Mouse (Mus musculus) liver, embryonic 14.5 days (tissue): ENCODE measurements around the gene Majin. TPM values are rescaled to one million over a fixed set of nuclear protein-coding genes. Genes with fewer than 3 reads are reported as not detected.

ENCODE experiments used
- ATAC-seq: fragments of 200-750 bp; cut with Nextera tagmentation; 2 replicates; pipeline ENCODE4 v1.8.0; 2017; ENCODE audit warnings: moderate number of reproducible peaks, mild to moderate bottlenecking, moderate library complexity; ENCODE audit not compliant: insufficient read depth
- DNase-seq, 3 experiments: peaks; one replicate each; pipeline ENCODE4 v3.0.0-alpha.2; 2012 to 2013; ENCODE audit warnings: low read depth in 3 of 3, low spot score in 3 of 3
- H3K27ac ChIP-seq: fragments of 300-500 bp; sonication (generic); 2 replicates; pipeline ENCODE4 v1.5.1; 2014; ENCODE audit warnings: moderate library complexity, mild to moderate bottlenecking, control low read depth, inconsistent platforms
- H3K27me3 ChIP-seq: fragments of 300-500 bp; sonication (generic); 2 replicates; pipeline ENCODE4 v1.6.1; 2014; ENCODE audit warnings: mild to moderate bottlenecking, low read length, moderate library complexity; ENCODE audit not compliant: control insufficient read depth, insufficient read depth
- H3K36me3 ChIP-seq: fragments of 300-500 bp; sonication (generic); replicated peaks from 2 replicates; pipeline ENCODE4 v1.6.1; 2014; ENCODE audit warnings: low read depth; ENCODE audit not compliant: control insufficient read depth, insufficient read depth
- H3K4me1 ChIP-seq, 2 experiments: fragments of 200-500 bp in 1 of 2; fragments of 300-500 bp in 1 of 2; sonication (generic) in 1 of 2; replicated peaks; 2 replicates each; pipeline ENCODE4 v1.6.1; 2012 to 2014; ENCODE audit warnings: antibody characterized with exemption in 1 of 2, inconsistent platforms in 1 of 2, low read length in 1 of 2; ENCODE audit not compliant: control insufficient read depth in 2 of 2, insufficient read depth in 2 of 2
- H3K4me2 ChIP-seq: fragments of 300-500 bp; sonication (generic); 2 replicates; pipeline ENCODE4 v1.6.1; 2014; ENCODE audit warnings: low read depth, mild to moderate bottlenecking, control low read depth, moderate library complexity
- H3K4me3 ChIP-seq, 2 experiments: fragments of 200-500 bp in 1 of 2; fragments of 300-500 bp in 1 of 2; sonication (generic) in 1 of 2; 2 replicates each; pipeline ENCODE4 v1.5.1; 2012 to 2014; ENCODE audit warnings: low read depth in 2 of 2, low read length in 2 of 2, mild to moderate bottlenecking in 2 of 2, control low read depth in 1 of 2, inconsistent platforms in 1 of 2, moderate library complexity in 1 of 2; ENCODE audit not compliant: insufficient read depth in 1 of 2
- H3K9ac ChIP-seq: fragments of 300-500 bp; sonication (generic); replicated peaks from 2 replicates; pipeline ENCODE4 v1.6.1; 2014; ENCODE audit warnings: mild to moderate bottlenecking, control low read depth, moderate library complexity
- H3K9me3 ChIP-seq: fragments of 300-500 bp; sonication (generic); 2 replicates; pipeline ENCODE4 v1.6.1; 2016; ENCODE audit warnings: low read length, mixed read lengths; ENCODE audit not compliant: control insufficient read depth
- CTCF ChIP-seq: IDR thresholded peaks from 2 replicates; pipeline ENCODE4 v1.5.1; 2016; ENCODE audit warnings: antibody characterized with exemption, low read depth, control low read depth
- EP300 ChIP-seq: IDR thresholded peaks from 2 replicates; pipeline ENCODE4 v1.6.1; 2016; ENCODE audit warnings: antibody characterized with exemption, low read depth
- WGBS: fragments of 180-500 bp; shearing (Covaris S2); extraction: QIAGEN DNeasy Blood & Tissue Kit; methylation state at CpG from one replicate; pipeline ENCODE4 v1.1.7; 2014; ENCODE audit not compliant: insufficient replicate concordance; 5-methylcytosine and 5-hydroxymethylcytosine counted together
- polyA plus RNA-seq, 2 experiments: library from polyadenylated mRNA; depleted of rRNA in 1 of 2; stranded (reverse) in 1 of 2; unstranded in 1 of 2; fragments of >200 nt; fragmentation: Nextera tagmentation in 1 of 2; extraction: Ambion mirVana in 1 of 2; gene quantifications; 2 replicates each; pipeline versions ENCODE4 v1.2.1 to v1.2.3; 2012 to 2014

Majin gene
- polyA plus RNA-seq, 2 experiments: not detected

- Histone ChIP-seq H3K4me2 (no peak overlapping the region), H3K36me3 (no peaks in the 10 kb centered on the region), H3K27me3 (no peaks in the 10 kb centered on the region), H3K4me1 (no peaks in the 10 kb centered on the region), H3K9me3 (no peaks in the 10 kb centered on the region), H3K9ac (no peak overlapping the region), H3K4me3 (no peak overlapping the region), H3K27ac (no peak overlapping the region)
- DNase-seq (no peak), ATAC-seq (no peak)
- TF ChIP-seq CTCF: no peak
- TF ChIP-seq EP300: no peak
- WGBS: 55% methylated on average over 6 of the region's 6 CpGs
Measured at GRCm38 (mm10) chr19:6218606-6219005, 34.4 kb downstream of the Majin start.

GRCm38 (mm10) chr19:6226135-6226534 lies 41.9 kb downstream of the Majin start, which contains the start of gene Gpha2:
TSS of gene Gpha2 (plus strand) at chr19:6226380.
- H3K36me3 ChIP-seq: no peaks in the 10 kb centered on the region
- TF ChIP-seq EP300: no peak
- no peak for TF ChIP-seq CTCF
- ATAC-seq (peak; percentile 15; the same call in 1 of the 2 replicates), DNase-seq (no peak)
- H3K4me1 ChIP-seq: no peaks in the 10 kb centered on the region
- no peak within 1 kb of the TSS for H3K9ac ChIP-seq
- H3K27ac ChIP-seq: no peak within 1 kb of the TSS
- H3K9me3 ChIP-seq: no peaks in the 10 kb centered on the region
- H3K27me3 ChIP-seq: no peaks in the 10 kb centered on the region
- WGBS: 16% methylated on average over 2 of the region's 2 CpGs
- H3K4me2 ChIP-seq: no peak within 1 kb of the TSS
- no peak within 1 kb of the TSS for H3K4me3 ChIP-seq

GRCm38 (mm10) chr19:6226763-6227162 lies 42.6 kb downstream of the Majin start:
- WGBS: 78% methylated on average over 14 of the region's 14 CpGs
- no peak for DNase-seq
- TF ChIP-seq EP300: no peak
- no peak; the same call in 1 of the 2 replicates for TF ChIP-seq CTCF
- Histone ChIP-seq H3K9me3 (no peaks in the 10 kb centered on the region), H3K9ac (no peak overlapping the region), H3K27me3 (no peaks in the 10 kb centered on the region), H3K4me2 (no peak overlapping the region), H3K4me3 (no peak overlapping the region), H3K4me1 (no peaks in the 10 kb centered on the region), H3K27ac (no peak overlapping the region), H3K36me3 (no peaks in the 10 kb centered on the region)
- ATAC-seq: no peak

GRCm38 (mm10) chr19:6227864-6228263 lies 43.7 kb downstream of the Majin start:
- Histone ChIP-seq H3K27ac (no peak overlapping the region), H3K27me3 (no peaks in the 10 kb centered on the region), H3K4me2 (no peak overlapping the region), H3K36me3 (no peaks in the 10 kb centered on the region), H3K4me3 (no peak overlapping the region), H3K9ac (no peak overlapping the region), H3K4me1 (no peaks in the 10 kb centered on the region), H3K9me3 (no peaks in the 10 kb centered on the region)
- 64% methylated on average over 4 of the region's 4 CpGs for WGBS
- DNase-seq: no peak
- no peak for ATAC-seq
- TF ChIP-seq EP300: no peak
- TF ChIP-seq CTCF: no peak

GRCm38 (mm10) chr19:6230411-6230810 lies 46.2 kb downstream of the Majin start:
- Histone ChIP-seq H3K27me3 (no peaks in the 10 kb centered on the region), H3K9ac (no peak overlapping the region), H3K4me2 (no peak overlapping the region), H3K4me3 (no peak overlapping the region), H3K4me1 (peaks cover 8 to 9% of the 10 kb centered on the region in 2 experiments; a peak in 3 of 4 replicates), H3K9me3 (no peaks in the 10 kb centered on the region), H3K27ac (no peak overlapping the region), H3K36me3 (no peaks in the 10 kb centered on the region)
- TF ChIP-seq EP300: no peak
- TF ChIP-seq CTCF: no peak
- no peak for DNase-seq
- ATAC-seq: no peak
- WGBS: 62% methylated on average over 4 of the region's 4 CpGs
